Mouse (Mus musculus) right cerebral cortex, adult 18-20 months (tissue): ENCODE results near the gene Mgrn1.

Source experiments
- DNase-seq: peaks from one replicate; pipeline ENCODE4 v3.0.0; 2022; ENCODE audit warnings: mixed read lengths

Gene Mgrn1

GRCm38 (mm10) chr16:4885760-4886689, at the start of gene Mgrn1:
Gene Mgrn1 (plus strand): TSS chr16:4886249.
- DNase-seq = peak; percentile 88

- no peak for DNase-seq
Observed at GRCm38 (mm10) chr16:4837631-4838030, 48.4 kb upstream of the Mgrn1 start.

- no peak for DNase-seq
Observed at GRCm38 (mm10) chr16:4839552-4839951, 46.5 kb upstream of the Mgrn1 start.

- no peak for DNase-seq
Observed at GRCm38 (mm10) chr16:4840231-4840630, 45.8 kb upstream of the Mgrn1 start.

GRCm38 (mm10) chr16:4847041-4847440, 39.0 kb upstream of the Mgrn1 start:
- DNase-seq = no peak

GRCm38 (mm10) chr16:4848090-4848489, 38.0 kb upstream of the Mgrn1 start:
- no peak for DNase-seq

- DNase-seq = no peak
Observed at GRCm38 (mm10) chr16:4850361-4850760, 35.7 kb upstream of the Mgrn1 start.

- DNase-seq = no peak
Observed at GRCm38 (mm10) chr16:4850938-4851628, 35.0 kb upstream of the Mgrn1 start.

GRCm38 (mm10) chr16:4855046-4855650, 30.9 kb upstream of the Mgrn1 start:
- no peak for DNase-seq

- DNase-seq = no peak
Observed at GRCm38 (mm10) chr16:4861392-4861791, 24.7 kb upstream of the Mgrn1 start.

- peak; percentile 78 for DNase-seq
Observed at GRCm38 (mm10) chr16:4862863-4863483, 23.1 kb upstream of the Mgrn1 start.

GRCm38 (mm10) chr16:4863742-4864141, 22.3 kb upstream of the Mgrn1 start:
- no peak for DNase-seq

- DNase-seq = no peak
Observed at GRCm38 (mm10) chr16:4866101-4866695, 19.9 kb upstream of the Mgrn1 start.

GRCm38 (mm10) chr16:4870490-4870889, 15.6 kb upstream of the Mgrn1 start:
- no peak for DNase-seq

GRCm38 (mm10) chr16:4871926-4872325, 14.1 kb upstream of the Mgrn1 start:
- DNase-seq = no peak

GRCm38 (mm10) chr16:4875198-4876032, 10.6 kb upstream of the Mgrn1 start:
- DNase-seq = no peak

- peak; percentile 60 for DNase-seq
Observed at GRCm38 (mm10) chr16:4876033-4876680, 9.9 kb upstream of the Mgrn1 start.

GRCm38 (mm10) chr16:4877195-4877594, 8.9 kb upstream of the Mgrn1 start:
- no peak for DNase-seq

GRCm38 (mm10) chr16:4877701-4878100, 8.3 kb upstream of the Mgrn1 start:
- DNase-seq = no peak

- DNase-seq = no peak
Observed at GRCm38 (mm10) chr16:4878192-4878885, 7.7 kb upstream of the Mgrn1 start.
